Comparison of ENCODE assay signal across 9 mouse cellular contexts in genomic region chr1:185482001-185482761, GRCm38 (mm10). TPM values are rescaled to one million over a fixed set of nuclear protein-coding genes. Genes with fewer than 3 reads are reported as not detected.
DNase-seq lines count a peak whose midpoint lies in the region; ATAC-seq lines count a peak whose summit lies in the region.
"Had no signal": no experiment of that assay in that cellular context is flagged by ENCODE, and none has a peak within 500 bp of the region (broad histone marks: within the 10 kb centered on the region; RNA-seq: fewer than 3 reads in every experiment).

No protein-coding gene starts in this region.

- H3K4me1 ChIP-seq in kidney, embryonic 16.5 days (ENCODE audit: insufficient read depth, low read length), result peaks cover 8% of the 10 kb centered on the region; the same call in 1 of the 2 replicates
- H3K4me1 ChIP-seq in hindbrain, embryonic 14.5 days (replicated peaks; ENCODE audit: control insufficient read depth, insufficient read depth, low read length), result peaks cover 12% of the 10 kb centered on the region; the same call in 1 of the 2 replicates
- H3K4me1 ChIP-seq in limb, embryonic 11.5 days (ENCODE audit: control insufficient read depth, insufficient read depth, low read length), result peaks cover 17% of the 10 kb centered on the region

- peak overlapping the region; percentile 39 for H3K4me3 ChIP-seq in kidney, embryonic 16.5 days (ENCODE audit: low read length)
- peak overlapping the region; percentile 12; the same call in 1 of the 2 replicates for H3K4me3 ChIP-seq in hindbrain, embryonic 14.5 days (replicated peaks; ENCODE audit: low read length)
- peak overlapping the region; percentile 26 for H3K4me3 ChIP-seq in limb, embryonic 11.5 days (ENCODE audit: low read depth, low read length)

- WGBS in kidney, embryonic 16.5 days, result 24% methylated on average over 19 of the region's 19 CpGs
- 31% methylated on average over 19 of the region's 19 CpGs for WGBS in hindbrain, embryonic 14.5 days
- WGBS in limb, embryonic 11.5 days, result 12% methylated on average over 19 of the region's 19 CpGs

- ATAC-seq in kidney, embryonic 16.5 days (ENCODE audit: low FRiP score, low TSS enrichment), result peak; percentile 43; the same call in 1 of the 2 replicates
- peak; percentile 87 for ATAC-seq in hindbrain, embryonic 14.5 days (ENCODE audit: low FRiP score)
- ATAC-seq in limb, embryonic 11.5 days (ENCODE audit: insufficient number of reproducible peaks, low FRiP score, low TSS enrichment, low read depth), result peak; percentile 54

- no peaks in the 10 kb centered on the region for H3K27me3 ChIP-seq in kidney, embryonic 16.5 days (ENCODE audit: insufficient read depth, low read length)
- H3K27me3 ChIP-seq in hindbrain, embryonic 14.5 days (ENCODE audit: control insufficient read depth, insufficient read depth, low read length), result no peaks in the 10 kb centered on the region
- no peaks in the 10 kb centered on the region for H3K27me3 ChIP-seq in limb, embryonic 11.5 days (ENCODE audit: control insufficient read depth, insufficient read depth, low read length)

- no peak for DNase-seq in kidney, adult 18-20 months
- DNase-seq in embryo, embryonic 11.5 days (ENCODE audit: low read depth, low spot score), result peak; percentile 46
- DNase-seq in hindbrain, embryonic 14.5 days (ENCODE audit: low spot score), result peak; percentile 68
- peak; percentile 65 for DNase-seq in limb, embryonic 11.5 days (ENCODE audit: low spot score)
- peak; percentile 26 to 42 for DNase-seq in right cerebral cortex, postnatal 36 days (ENCODE audit: low spot score in 2 of 2)
- DNase-seq in spleen, adult 18-20 months, result no peak
- no peak for DNase-seq in urinary bladder, postnatal 10 days (ENCODE audit: low spot score)

- no peak overlapping the region for H3K27ac ChIP-seq in kidney, embryonic 16.5 days (ENCODE audit: low read length)
- peak overlapping the region; percentile 68 for H3K27ac ChIP-seq in hindbrain, embryonic 14.5 days
- peak overlapping the region; percentile 70; the same call in 1 of the 2 replicates for H3K27ac ChIP-seq in limb, embryonic 11.5 days (replicated peaks; ENCODE audit: low read depth, low read length)

- H3K9ac ChIP-seq in kidney, embryonic 16.5 days (replicated peaks; ENCODE audit: low read length), result peak overlapping the region; percentile 45
- H3K9ac ChIP-seq in hindbrain, embryonic 14.5 days, result peak overlapping the region; percentile 32
- H3K9ac ChIP-seq in limb, embryonic 11.5 days (ENCODE audit: low read length), result peak overlapping the region; percentile 62

- H3K4me2 ChIP-seq in kidney, embryonic 16.5 days (replicated peaks; ENCODE audit: low read depth, low read length), result peak overlapping the region; percentile 56
- peak overlapping the region; percentile 47 for H3K4me2 ChIP-seq in hindbrain, embryonic 14.5 days (replicated peaks)
- peak overlapping the region; percentile 53 for H3K4me2 ChIP-seq in limb, embryonic 11.5 days (ENCODE audit: low read depth, severe bottlenecking)

- no peaks in the 10 kb centered on the region for H3K9me3 ChIP-seq in kidney, embryonic 16.5 days (ENCODE audit: low read length)
- no peaks in the 10 kb centered on the region for H3K9me3 ChIP-seq in hindbrain, embryonic 14.5 days (ENCODE audit: control insufficient read depth, low read length)
- H3K9me3 ChIP-seq in limb, embryonic 11.5 days (ENCODE audit: control insufficient read depth, low read length), result no peaks in the 10 kb centered on the region
- H3K9me3 ChIP-seq: G1E had no signal

- H3K36me3 ChIP-seq in kidney, embryonic 16.5 days (ENCODE audit: insufficient read depth, low read length), result no peaks in the 10 kb centered on the region
- no peaks in the 10 kb centered on the region for H3K36me3 ChIP-seq in hindbrain, embryonic 14.5 days (replicated peaks; ENCODE audit: control insufficient read depth, insufficient read depth)
- H3K36me3 ChIP-seq in limb, embryonic 11.5 days (ENCODE audit: control insufficient read depth, insufficient read depth, low read length), result no peaks in the 10 kb centered on the region
- H3K36me3 ChIP-seq: G1E had no signal

RNA-seq across cellular contexts. Expression of gene Slc30a10, which starts 27.5 kb away (rescaled TPM):
- 0.14 and 0.22 TPM in 2 replicates for polyA plus RNA-seq in kidney, embryonic 16.5 days (2015; fragmentation: Nextera tagmentation; extraction: Ambion mirVana)
- polyA plus RNA-seq in hindbrain, embryonic 14.5 days (2014; fragmentation: Nextera tagmentation; extraction: Ambion mirVana), result 6.8 and 8.5 TPM in 2 replicates
- 0.75 and 0.91 TPM in 2 replicates for polyA plus RNA-seq in limb, embryonic 11.5 days (2014; fragmentation: Nextera tagmentation; extraction: Ambion mirVana)

Comparison
In these comparisons a context has a peak if more than half of its experiments do, and no peak if none do; other contexts are left out.
1. DNase-seq: peak in embryo, embryonic 11.5 days (single experiment), hindbrain, embryonic 14.5 days (single experiment), limb, embryonic 11.5 days (single experiment) and right cerebral cortex, postnatal 36 days (2 of 2); none in kidney, adult 18-20 months (single experiment), spleen, adult 18-20 months (0 of 2) and urinary bladder, postnatal 10 days (single experiment).
2. Peak in every context shown above with its lines, with median percentiles within 50 percentile points of each other: ATAC-seq, H3K4me2 ChIP-seq, H3K4me3 ChIP-seq and H3K9ac ChIP-seq.